Comparison of ENCODE assay signal across 8 mouse cellular contexts in the genomic region with DNA sequence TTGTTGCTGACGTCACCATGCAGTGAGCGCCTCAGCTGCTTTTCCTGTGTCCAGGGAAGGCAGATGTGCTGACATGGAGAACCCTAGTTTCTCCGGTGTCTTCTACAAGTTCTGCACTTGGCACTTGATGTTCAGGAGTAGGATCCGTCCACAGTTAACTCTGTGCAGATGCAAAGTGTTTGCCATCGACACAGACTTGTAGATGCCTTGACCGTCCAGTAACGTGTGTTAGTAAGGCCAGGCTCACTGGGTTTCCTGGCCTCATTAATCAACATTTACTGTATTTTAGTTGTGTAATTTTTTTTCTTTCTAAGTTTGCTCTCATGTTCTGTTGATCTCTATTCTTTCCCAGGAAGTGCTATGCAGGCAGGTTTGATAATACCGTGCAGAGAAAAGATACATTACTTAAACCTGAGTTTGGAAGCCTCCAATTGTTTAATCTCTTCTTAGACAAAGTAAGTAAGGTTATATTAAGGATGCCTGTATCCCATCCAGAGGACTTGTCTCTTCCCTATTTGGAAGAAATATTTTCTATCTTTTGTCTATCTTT. TPM values are rescaled to one million over a fixed set of nuclear protein-coding genes. Genes with fewer than 3 reads are reported as not detected.
DNase-seq lines count a peak whose midpoint lies in the region; ATAC-seq lines count a peak whose summit lies in the region.
"Not testable (repeated sequence)": the region's sequence is repeated elsewhere in the genome, so short reads cannot be mapped to it uniquely, and the experiment has no call there.

No protein-coding gene starts in this region.

- peak overlapping the region; percentile 19; the same call in 1 of the 2 replicates for H3K4me2 ChIP-seq in embryonic facial prominence, embryonic 11.5 days (ENCODE audit: low read depth, low read length)

- not testable (repeated sequence) for H3K4me1 ChIP-seq in embryonic facial prominence, embryonic 11.5 days (ENCODE audit: control insufficient read depth, insufficient read depth, low read length); heart, embryonic 10.5 days; limb, embryonic 10.5 days

- peak; percentile 4 for ATAC-seq in activated CD4-positive, CD25-positive, alpha-beta regulatory T cell, adult 4 months
- ATAC-seq in embryonic facial prominence, embryonic 11.5 days (replicated peaks; ENCODE audit: insufficient number of reproducible peaks, low FRiP score, low TSS enrichment, low read depth) = not testable (repeated sequence)
- ATAC-seq in inflammation-experienced regulatory T-cells, adult 6 months = peak; percentile 7

- peak overlapping the region; percentile 42 for H3K4me3 ChIP-seq in embryonic facial prominence, embryonic 11.5 days (ENCODE audit: low read depth, low read length)
- H3K4me3 ChIP-seq in heart, embryonic 10.5 days = peak overlapping the region; percentile 57
- peak overlapping the region; percentile 51 for H3K4me3 ChIP-seq in limb, embryonic 10.5 days

- not testable (repeated sequence) for H3K9ac ChIP-seq in embryonic facial prominence, embryonic 11.5 days (replicated peaks; ENCODE audit: low read length)

- H3K9me3 ChIP-seq in embryonic facial prominence, embryonic 11.5 days (replicated peaks; ENCODE audit: control insufficient read depth, low read length); heart, embryonic 10.5 days; limb, embryonic 10.5 days (replicated peaks): not testable (repeated sequence)

- H3K27me3 ChIP-seq in embryonic facial prominence, embryonic 11.5 days (ENCODE audit: control insufficient read depth, insufficient read depth, low read length); heart, embryonic 10.5 days (ENCODE audit: insufficient read depth, poor library complexity, severe bottlenecking); limb, embryonic 10.5 days (ENCODE audit: low read depth, poor library complexity, severe bottlenecking): not testable (repeated sequence)

- not testable (repeated sequence) for H3K27ac ChIP-seq in embryonic facial prominence, embryonic 11.5 days (replicated peaks; ENCODE audit: low read depth, low read length)
- peak overlapping the region; percentile 74; the same call in 1 of the 2 replicates for H3K27ac ChIP-seq in heart, embryonic 10.5 days
- H3K27ac ChIP-seq in limb, embryonic 10.5 days = peak overlapping the region; percentile 58

- 16% methylated on average over 6 of the region's 8 CpGs for WGBS in embryonic facial prominence, embryonic 11.5 days
- 16% methylated on average over 6 of the region's 8 CpGs for WGBS in heart, embryonic 10.5 days
- WGBS in limb, embryonic 10.5 days = 20% methylated on average over 6 of the region's 8 CpGs

- H3K36me3 ChIP-seq in embryonic facial prominence, embryonic 11.5 days (replicated peaks; ENCODE audit: control insufficient read depth, insufficient read depth, low read depth, low read length) = not testable (repeated sequence)
- H3K36me3 ChIP-seq in heart, embryonic 10.5 days = peaks cover 16% of the 10 kb centered on the region
- peaks cover 18% of the 10 kb centered on the region for H3K36me3 ChIP-seq in limb, embryonic 10.5 days

- not testable (repeated sequence) for DNase-seq in embryonic facial prominence, embryonic 11.5 days (ENCODE audit: low spot score); heart, embryonic 10.5 days (ENCODE audit: low spot score); limb, embryonic 10.5 days (ENCODE audit: low spot score)
- peak; percentile 9 for DNase-seq in lung, postnatal 14 days
- DNase-seq in ovary, postnatal 10 days (ENCODE audit: low spot score) = peak; percentile 16
- DNase-seq in urinary bladder, postnatal 36 days (ENCODE audit: low spot score in 2 of 2) = peak; percentile 16 to 39

RNA-seq across cellular contexts. Expression of a gene that starts 0.6 kb away (rescaled TPM):
- polyA plus RNA-seq in activated CD4-positive, CD25-positive, alpha-beta regulatory T cell, adult 4 months (2017; shearing (Covaris generic)) = 10 to 100 TPM; 28.5 to 36.9 TPM
- polyA plus RNA-seq in embryonic facial prominence, embryonic 11.5 days (2014; fragmentation: Nextera tagmentation; extraction: Ambion mirVana) = 13.5 and 13.6 TPM in 2 replicates
- polyA plus RNA-seq in heart, embryonic 10.5 days (2016; fragmentation: Nextera tagmentation; extraction: Ambion mirVana) = 8.2 and 11.0 TPM in 2 replicates
- polyA plus RNA-seq in inflammation-experienced regulatory T-cells, adult 6 months (2017; shearing (Covaris generic)) = 10 to 100 TPM; 26.9 to 35.6 (median 29.1) TPM
- polyA plus RNA-seq in limb, embryonic 10.5 days (2016; fragmentation: Nextera tagmentation; extraction: Ambion mirVana) = 13.2 and 15.5 TPM in 2 replicates

RNA-seq across cellular contexts. Expression of a gene that starts 13.8 kb away (rescaled TPM):
- polyA plus RNA-seq in activated CD4-positive, CD25-positive, alpha-beta regulatory T cell, adult 4 months (2017; shearing (Covaris generic)) = 10 to 100 TPM; 17.3 to 17.8 TPM
- 9.5 and 10.4 TPM in 2 replicates for polyA plus RNA-seq in embryonic facial prominence, embryonic 11.5 days (2014; fragmentation: Nextera tagmentation; extraction: Ambion mirVana)
- 5.9 and 6.9 TPM in 2 replicates for polyA plus RNA-seq in heart, embryonic 10.5 days (2016; fragmentation: Nextera tagmentation; extraction: Ambion mirVana)
- polyA plus RNA-seq in inflammation-experienced regulatory T-cells, adult 6 months (2017; shearing (Covaris generic)) = 10 to 100 TPM; 13.0 to 18.7 (median 15.8) TPM
- polyA plus RNA-seq in limb, embryonic 10.5 days (2016; fragmentation: Nextera tagmentation; extraction: Ambion mirVana) = 7.3 and 9.5 TPM in 2 replicates

RNA-seq across cellular contexts. Expression of a gene that starts 56.8 kb away (rescaled TPM):
- polyA plus RNA-seq in activated CD4-positive, CD25-positive, alpha-beta regulatory T cell, adult 4 months (2017; shearing (Covaris generic)) = 10 to 100 TPM; 17.2 to 17.4 TPM
- polyA plus RNA-seq in embryonic facial prominence, embryonic 11.5 days (2014; fragmentation: Nextera tagmentation; extraction: Ambion mirVana) = 6.2 and 6.9 TPM in 2 replicates
- 3.9 TPM in 2 replicates for polyA plus RNA-seq in heart, embryonic 10.5 days (2016; fragmentation: Nextera tagmentation; extraction: Ambion mirVana)
- polyA plus RNA-seq in inflammation-experienced regulatory T-cells, adult 6 months (2017; shearing (Covaris generic)) = 10 to 100 TPM in 2 of 3 experiments, 1 to 10 TPM in 1; 8.1 to 20.3 (median 17.7) TPM
- 3.9 and 5.0 TPM in 2 replicates for polyA plus RNA-seq in limb, embryonic 10.5 days (2016; fragmentation: Nextera tagmentation; extraction: Ambion mirVana)

RNA-seq across cellular contexts. Expression of a gene that starts 60.0 kb away (rescaled TPM):
- 10 to 100 TPM; 52.7 to 95.2 TPM for polyA plus RNA-seq in activated CD4-positive, CD25-positive, alpha-beta regulatory T cell, adult 4 months (2017; shearing (Covaris generic))
- polyA plus RNA-seq in embryonic facial prominence, embryonic 11.5 days (2014; fragmentation: Nextera tagmentation; extraction: Ambion mirVana) = 1.8 and 2.2 TPM in 2 replicates
- 0.25 and 0.72 TPM in 2 replicates for polyA plus RNA-seq in heart, embryonic 10.5 days (2016; fragmentation: Nextera tagmentation; extraction: Ambion mirVana)
- 10 to 100 TPM; 50.3 to 70.8 (median 50.4) TPM for polyA plus RNA-seq in inflammation-experienced regulatory T-cells, adult 6 months (2017; shearing (Covaris generic))
- polyA plus RNA-seq in limb, embryonic 10.5 days (2016; fragmentation: Nextera tagmentation; extraction: Ambion mirVana) = 0.90 and 1.1 TPM in 2 replicates
